Mouse (Mus musculus) spleen, adult 2 months (tissue): ENCODE data around the gene Gucy1b2.

ENCODE experiments used
- CTCF ChIP-seq: fragments of 200-500 bp; IDR thresholded peaks from 2 replicates; pipeline ENCODE4 v1.5.1; 2011; ENCODE audit warnings: mild to moderate bottlenecking, inconsistent platforms; ENCODE audit not compliant: insufficient read depth, insufficient read length, insufficient replicate concordance; ENCODE audit errors: extremely low read depth
- POLR2A ChIP-seq: fragments of 200-500 bp; IDR thresholded peaks from 2 replicates; pipeline ENCODE4 v1.6.1; 2011; ENCODE audit warnings: low read depth, low read length, inconsistent platforms

- TF ChIP-seq CTCF (no peak), POLR2A (no peak)
Measured at GRCm38 (mm10) chr14:62422265-62422664, 33.8 kb downstream of the Gucy1b2 start.
